Mouse (Mus musculus): ENCODE data around the gene Uhrf1bp1l.

- TF ChIP-seq CTCF (IDR thresholded peaks at IDR 0.05; ENCODE audit: borderline replicate concordance, insufficient read depth, low read depth, low read length) (no peak), POLR2A (IDR thresholded peaks at IDR 0.05; ENCODE audit: borderline replicate concordance, insufficient read depth, low read length) (no peak)
Measured at GRCm38 (mm10) chr10:89745666-89746020, 852 bp downstream of the Uhrf1bp1l start.

Measured in cerebellum, adult 2 months (tissue).